Mouse (Mus musculus) right cerebral cortex, postnatal 4 days (tissue): ENCODE measurements around the gene Plk1.

Source experiments
- DNase-seq: peaks from one replicate; pipeline ENCODE4 v3.0.0-alpha.2; 2022

Plk1 gene

DNA sequence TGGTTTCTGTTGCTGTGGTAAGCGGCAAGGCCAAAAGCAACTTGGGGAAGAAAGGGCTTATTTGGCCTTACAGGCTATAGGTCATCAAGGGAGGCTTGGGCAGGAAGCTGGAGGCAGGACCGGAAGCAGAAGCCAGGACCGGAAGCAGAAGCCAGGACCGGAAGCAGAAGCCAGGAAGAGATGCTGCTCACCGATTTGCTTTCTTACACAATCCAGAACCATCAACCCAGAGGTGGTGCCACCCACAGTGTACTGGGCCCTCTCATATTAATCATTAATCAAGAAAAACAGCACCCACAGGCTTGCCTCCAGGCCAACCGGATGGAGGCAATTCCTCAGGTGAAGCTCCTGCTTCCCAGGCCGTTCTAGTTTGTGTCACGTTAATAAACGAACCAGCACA, 37.5 kb downstream of the Plk1 start:
- DNase-seq, result no peak

DNA sequence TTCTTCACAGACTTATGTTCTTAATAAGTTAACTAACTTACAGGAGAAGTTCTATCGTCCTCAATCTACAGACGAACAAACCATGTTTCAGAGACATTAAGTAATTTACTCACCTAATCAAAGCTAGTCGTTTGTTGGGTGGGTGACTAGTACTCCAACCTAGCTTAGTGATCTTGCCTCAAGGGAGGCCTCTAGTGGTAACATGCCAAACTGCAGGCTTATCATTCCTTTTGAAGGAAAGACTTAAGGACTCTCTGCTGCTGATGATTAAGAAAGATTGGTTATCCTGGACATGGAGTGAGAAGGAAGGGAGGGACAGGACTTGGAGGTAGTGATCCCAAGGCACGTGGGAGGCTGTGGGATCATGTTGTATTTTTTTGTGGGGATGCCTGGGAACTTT, 38.1 kb downstream of the Plk1 start:
- DNase-seq, result peak; percentile 61

DNA sequence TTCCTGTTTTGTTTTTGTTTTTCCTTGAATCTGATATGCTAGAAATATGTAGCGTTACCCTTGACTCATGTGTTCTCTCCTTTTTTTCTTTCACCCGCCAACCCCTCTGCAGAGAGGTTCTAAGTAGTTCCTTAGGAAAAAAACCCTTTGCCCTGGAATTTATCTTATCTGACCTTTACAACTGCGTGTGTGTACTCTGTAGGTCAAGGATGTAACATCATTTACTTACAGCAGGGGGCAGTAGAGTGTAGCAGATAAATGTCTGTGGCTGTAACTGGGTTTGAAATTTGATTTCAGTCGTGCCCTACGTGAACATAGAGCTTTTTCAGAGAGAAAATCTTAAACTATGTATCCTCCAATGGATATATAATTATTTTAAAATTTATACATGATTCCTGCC, 40.1 kb downstream of the Plk1 start:
- no peak for DNase-seq

DNA sequence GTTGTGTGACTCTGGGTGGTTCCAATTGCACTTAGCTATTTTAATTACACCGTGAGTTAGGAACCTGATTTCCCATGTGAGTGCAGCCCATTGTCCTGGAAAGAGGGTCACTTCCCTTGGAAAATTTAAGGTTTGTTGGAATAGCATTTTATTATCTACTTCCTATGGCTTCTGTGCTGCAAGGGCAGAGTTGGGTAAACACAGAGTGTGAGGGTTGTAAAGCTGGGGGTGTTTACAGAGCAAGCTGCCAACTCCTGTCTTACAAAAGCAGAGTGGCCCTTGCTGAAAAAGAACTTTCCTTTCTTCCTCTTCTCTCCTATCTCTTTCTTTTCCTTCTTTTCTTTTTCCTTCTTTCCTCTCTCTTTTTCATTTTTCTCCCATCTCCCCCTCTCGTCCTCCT, 44.7 kb downstream of the Plk1 start:
- no peak for DNase-seq

DNA sequence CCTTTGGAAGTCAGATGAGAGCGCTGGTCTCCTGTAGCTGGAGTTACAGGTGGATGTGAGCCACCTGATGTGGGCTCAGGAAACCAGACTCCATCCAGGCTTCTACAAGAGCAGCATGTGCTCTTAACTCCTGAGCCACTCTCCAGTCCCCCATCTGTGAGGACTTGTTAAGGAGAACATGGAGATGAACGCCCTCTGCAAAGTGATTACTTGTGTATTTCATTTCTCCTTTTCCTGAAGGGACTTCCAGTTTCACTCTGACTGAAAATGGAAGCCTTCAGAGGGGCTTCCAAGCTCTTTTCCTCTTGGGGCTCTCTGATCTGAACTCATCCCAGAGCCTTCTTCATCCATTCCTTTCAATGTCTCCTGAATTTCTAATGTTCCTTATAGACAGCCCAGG, 46.9 kb downstream of the Plk1 start:
- no peak for DNase-seq

DNA sequence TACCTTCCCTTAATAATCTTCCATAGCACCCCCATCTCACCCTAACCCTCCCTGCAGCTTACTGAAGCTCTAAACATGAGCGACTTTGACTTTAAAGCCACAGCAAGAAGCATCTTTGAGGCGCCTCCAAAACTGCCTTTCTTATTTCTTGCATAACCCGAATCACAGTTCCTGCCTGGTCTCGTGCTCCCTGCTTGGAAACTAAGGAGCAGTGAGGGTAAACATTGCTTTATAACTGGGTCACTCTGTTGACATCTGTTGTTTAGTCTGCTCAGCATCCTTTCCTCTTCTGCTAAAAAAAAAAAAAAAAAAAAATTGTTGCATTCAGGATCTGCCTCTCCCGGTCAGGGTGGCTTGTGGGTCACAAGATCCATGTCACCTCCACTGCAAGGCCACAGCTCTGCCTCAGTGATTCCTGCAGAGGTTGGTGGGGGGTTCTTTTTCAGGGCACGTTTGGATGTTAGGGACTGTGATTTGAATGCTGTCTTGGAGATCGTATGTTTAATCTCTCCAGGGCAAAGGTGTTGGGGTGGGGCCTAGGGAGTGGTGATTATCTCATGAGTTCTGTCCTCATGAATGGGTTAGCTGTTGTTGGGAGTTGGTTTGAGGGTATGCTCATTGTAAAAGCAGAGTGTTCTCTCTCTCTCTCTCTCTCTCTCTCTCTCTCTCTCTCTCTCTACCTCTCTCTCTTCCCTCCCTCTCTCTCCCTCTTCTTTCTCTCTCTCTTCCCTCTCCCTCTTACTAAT, 49.2 kb downstream of the Plk1 start:
- DNase-seq, result no peak

DNA sequence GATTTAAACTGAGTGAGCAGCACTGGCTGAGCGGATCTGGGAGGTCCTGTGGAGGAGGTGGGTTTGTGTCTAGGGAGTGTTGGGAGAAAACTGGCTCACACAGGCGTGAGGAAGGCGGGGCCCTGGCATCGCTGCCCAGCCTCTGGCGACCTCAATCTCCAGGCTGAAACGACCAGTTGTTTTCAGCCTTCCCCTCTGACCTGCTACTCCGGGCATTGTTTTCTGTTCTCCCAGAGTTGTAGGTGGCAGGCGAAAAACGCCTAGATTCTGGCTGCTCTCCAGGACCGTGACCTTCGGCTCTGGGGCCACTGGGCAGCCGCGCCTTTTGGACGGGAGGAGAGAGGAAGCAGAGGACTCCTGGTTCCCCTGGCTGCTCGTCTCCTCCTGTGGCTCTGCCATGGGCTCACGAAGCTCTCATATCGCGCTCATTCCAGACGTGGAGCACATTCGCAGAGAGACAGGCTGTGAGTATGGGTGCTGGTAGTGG, 60.1 kb downstream of the Plk1 start, which contains the start of gene Chp2:
Gene Chp2, plus strand, starts transcription at position 182 of the 487 bp plus-strand sequence.
- no peak for DNase-seq
